Mouse (Mus musculus): ENCODE measurements around the gene Sec14l4. TPM values are rescaled to one million over a fixed set of nuclear protein-coding genes. Genes with fewer than 3 reads are reported as not detected.

Sec14l4 gene
- total RNA-seq, 2 experiments from 2014 or later: 0.55 TPM; not detected in 1

GRCm38 (mm10) chr11:4027066-4027465, 4.2 kb upstream of the Sec14l4 start:
- no peak for DNase-seq (ENCODE audit: low spot score in 2 of 2)

DNA sequence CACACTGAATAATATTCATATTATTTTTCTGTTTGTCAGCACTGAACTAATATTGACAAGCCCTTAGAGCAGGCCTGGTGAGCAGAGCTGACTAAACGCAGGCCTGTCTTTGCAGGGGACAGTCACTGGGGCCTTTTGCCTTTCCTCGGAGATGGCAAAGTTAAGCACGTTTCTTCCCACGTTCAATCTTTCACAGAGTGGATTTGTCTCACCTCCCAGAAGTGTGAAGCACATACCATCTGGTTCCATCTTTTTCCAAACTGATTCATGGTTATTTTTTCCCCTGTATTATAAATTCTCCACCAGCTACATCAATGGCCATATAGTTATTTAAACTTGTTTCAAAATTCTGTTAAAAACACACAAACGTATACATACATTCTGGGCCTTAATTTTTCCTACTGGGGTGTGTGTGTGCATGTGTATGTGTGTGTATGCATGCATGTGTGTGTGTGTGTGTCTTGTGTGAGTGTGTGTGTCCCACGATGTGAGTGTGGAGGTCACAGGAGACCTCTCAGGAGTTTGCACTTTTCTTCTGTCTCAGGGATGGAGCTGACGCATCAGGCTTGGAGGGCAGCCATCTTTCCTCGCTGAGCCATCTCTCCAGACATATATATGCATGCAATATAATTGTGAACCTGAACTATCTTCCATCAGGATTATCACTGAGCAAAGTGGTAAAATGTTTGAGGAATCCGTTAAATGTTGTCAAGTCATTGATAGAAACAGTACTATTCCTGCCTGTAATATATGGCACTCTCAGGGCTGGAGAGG, 3.5 kb upstream of the Sec14l4 start:
- DNase-seq (ENCODE audit: low spot score in 2 of 2): peak in 1 of 2 experiments; percentile 26

- no peak for DNase-seq (ENCODE audit: low spot score in 2 of 2)
These were observed 1.9 kb upstream of the Sec14l4 start for GRCm38 (mm10) chr11:4029343-4029742.

GRCm38 (mm10) chr11:4031961-4032360, 699 bp downstream of the Sec14l4 start:
- DNase-seq (ENCODE audit: low spot score in 2 of 2): no peak

DNA sequence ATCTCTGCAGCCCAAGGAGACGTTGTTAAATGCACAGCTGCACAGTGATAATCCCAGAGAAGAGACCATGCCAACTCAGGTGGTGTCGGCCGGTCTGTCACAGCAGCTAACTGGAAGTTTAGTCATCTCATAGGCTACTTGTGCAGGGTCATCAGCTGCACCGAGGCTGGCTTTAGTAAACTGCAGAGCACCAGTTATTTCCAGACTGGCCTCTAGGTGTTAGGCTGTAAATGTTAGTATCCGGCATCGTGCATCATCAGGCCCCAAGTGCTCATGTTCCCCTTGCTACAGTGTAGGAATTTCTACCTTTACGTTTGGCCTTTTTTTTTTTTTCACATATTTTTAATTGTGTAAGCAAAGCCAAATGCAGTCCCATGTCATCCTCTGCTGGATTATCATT, 2.2 kb downstream of the Sec14l4 start:
- DNase-seq (ENCODE audit: low spot score in 2 of 2): no peak

DNA sequence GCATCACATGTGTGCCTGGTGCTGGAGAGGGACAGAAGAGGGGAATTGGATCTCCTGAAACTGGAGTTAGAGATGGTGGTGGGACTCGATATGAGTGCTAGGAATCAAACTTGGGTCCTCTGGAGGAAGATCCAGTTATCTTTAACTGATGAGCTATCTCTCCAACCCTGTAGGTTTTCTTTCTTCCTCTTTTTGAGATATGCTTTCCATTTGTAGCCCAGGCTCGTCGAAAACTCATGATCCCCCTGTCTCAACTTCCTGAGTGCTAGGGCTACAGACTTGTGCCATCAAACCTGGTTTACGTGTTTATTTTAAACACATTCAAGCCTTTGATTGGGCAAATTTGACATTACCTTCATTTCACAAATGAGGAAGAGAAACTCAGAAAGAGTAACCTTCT, 2.9 kb downstream of the Sec14l4 start:
- no peak for DNase-seq (ENCODE audit: low spot score in 2 of 2)

DNA sequence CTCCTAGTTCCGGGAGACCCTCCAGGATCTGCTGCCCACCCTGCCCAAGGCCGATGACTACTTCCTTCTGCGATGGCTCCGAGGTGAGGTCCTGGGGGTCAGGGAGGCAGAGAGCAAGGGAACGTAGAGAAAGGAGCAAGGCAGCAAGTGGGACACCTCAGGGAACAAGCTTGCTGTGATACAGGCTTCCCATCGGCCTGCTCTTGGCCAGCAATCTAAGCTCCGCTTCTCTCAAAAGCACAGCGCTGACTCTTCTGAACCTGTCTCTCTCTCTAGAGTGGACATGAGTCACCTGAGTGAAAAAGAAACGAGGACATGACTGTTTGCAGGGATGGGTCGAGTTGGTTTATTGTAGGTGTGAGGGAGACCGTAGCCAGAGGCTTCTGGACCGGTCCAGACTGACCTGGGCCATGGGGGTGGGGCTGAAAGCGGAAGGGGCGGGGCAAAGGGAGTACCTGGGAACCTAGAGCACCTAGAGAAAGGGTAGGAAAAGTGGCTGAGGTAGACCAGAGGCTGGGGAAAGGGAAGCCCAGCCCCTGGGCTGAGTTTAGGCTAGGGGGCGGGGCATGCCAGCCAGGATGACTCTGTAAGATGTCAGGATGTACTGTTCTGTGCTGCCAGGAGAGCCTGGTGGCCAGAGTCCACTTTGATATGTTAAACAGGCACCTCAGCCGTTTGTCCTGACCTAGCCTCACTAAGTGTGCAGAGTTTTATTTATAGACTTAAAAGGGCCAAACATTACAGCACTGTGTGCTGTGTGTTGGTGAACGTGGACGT, 4.0 kb downstream of the Sec14l4 start:
- no peak for DNase-seq (ENCODE audit: low spot score in 2 of 2)

- DNase-seq (ENCODE audit: low spot score in 2 of 2): no peak
These were observed 4.7 kb downstream of the Sec14l4 start for GRCm38 (mm10) chr11:4035916-4036315.

DNA sequence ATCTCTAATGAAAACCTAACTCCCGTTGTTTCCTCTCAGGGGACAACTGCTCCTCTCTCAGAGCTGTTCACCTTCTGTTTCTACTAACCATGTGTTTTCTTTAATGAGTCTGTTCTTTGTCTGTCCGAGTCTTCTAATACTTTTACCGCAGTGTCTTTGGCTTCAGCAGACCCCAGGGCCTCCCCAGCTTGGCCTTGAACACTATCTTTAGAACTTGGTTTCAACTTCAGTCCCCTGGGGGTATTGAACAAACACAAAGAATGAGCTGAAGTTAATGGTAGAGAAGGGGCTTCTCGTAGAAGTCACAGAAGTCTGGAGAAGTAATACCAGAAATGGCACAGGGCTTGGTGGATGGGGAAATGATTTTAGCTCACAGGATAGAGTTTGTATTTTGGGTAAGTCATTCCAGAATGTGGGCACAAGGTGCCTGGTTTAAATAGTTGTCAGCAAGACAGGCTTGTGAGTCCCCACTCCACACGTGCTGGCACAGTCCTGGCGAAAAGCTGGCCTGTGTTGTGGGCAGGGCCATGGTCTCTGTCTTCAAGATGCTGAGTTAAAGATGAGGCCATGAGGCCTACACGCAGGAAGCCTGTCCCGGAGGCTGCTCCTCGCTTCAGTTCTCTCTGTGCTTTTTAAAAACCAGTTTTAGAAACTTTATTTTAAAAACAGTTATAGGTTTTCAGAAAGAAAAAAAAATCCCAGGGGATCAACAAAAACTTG, 5.3 kb downstream of the Sec14l4 start:
- no peak for DNase-seq (ENCODE audit: low spot score in 2 of 2)

DNA sequence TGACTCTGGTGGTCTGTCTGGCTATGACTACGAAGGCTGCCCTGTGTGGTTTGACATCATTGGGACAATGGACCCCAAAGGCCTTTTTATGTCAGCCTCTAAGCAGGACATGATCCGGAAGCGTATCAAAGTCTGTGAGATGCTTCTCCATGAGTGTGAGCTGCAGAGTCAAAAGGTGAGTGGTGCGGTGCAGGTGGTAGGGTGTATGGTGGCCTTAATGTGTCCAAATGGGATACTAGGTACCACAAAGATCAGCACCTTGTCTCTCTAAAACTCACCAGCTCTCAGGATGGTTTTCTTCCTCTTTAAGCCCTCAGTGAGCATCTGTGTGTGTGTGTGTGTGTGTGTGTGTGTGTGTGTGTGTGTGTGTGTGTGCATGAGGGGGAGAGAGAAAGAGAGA, 8.7 kb downstream of the Sec14l4 start:
- DNase-seq (ENCODE audit: low spot score in 2 of 2): no peak

DNA sequence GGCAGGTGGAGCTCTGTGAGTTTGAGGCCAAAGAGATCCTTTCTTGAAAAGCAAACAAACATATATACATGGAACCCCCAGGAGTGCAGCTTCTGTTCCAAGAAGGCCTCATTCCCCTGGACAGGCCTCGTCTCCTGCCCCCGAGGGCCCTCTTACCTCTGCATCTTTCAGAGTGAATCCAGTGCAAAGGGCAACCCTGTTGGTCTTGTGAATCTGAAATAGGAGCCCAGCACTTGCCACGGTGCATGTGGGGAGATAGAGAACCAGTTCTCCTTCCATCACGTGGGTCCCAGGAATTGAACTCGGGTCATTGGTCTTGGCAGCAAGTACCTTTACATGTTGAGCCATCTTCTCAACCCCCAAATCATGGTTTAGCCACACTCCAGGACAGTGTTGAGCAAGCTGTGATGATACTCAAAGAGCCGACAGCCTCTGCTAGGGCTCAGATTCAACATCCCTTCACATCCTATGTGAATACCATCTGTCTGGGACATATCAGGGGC, 9.9 kb downstream of the Sec14l4 start:
- DNase-seq (ENCODE audit: low spot score in 2 of 2): no peak

GRCm38 (mm10) chr11:4043081-4043480, 11.8 kb downstream of the Sec14l4 start:
- no peak for DNase-seq (ENCODE audit: low spot score in 2 of 2)

- no peak for DNase-seq (ENCODE audit: low spot score in 2 of 2)
These were observed 15.3 kb downstream of the Sec14l4 start for GRCm38 (mm10) chr11:4046526-4046925.

GRCm38 (mm10) chr11:4047766-4048165, 16.5 kb downstream of the Sec14l4 start:
- DNase-seq (ENCODE audit: low spot score in 2 of 2): no peak

- DNase-seq (ENCODE audit: low spot score in 2 of 2): no peak
These were observed 17.2 kb downstream of the Sec14l4 start for GRCm38 (mm10) chr11:4048438-4048837.

DNA sequence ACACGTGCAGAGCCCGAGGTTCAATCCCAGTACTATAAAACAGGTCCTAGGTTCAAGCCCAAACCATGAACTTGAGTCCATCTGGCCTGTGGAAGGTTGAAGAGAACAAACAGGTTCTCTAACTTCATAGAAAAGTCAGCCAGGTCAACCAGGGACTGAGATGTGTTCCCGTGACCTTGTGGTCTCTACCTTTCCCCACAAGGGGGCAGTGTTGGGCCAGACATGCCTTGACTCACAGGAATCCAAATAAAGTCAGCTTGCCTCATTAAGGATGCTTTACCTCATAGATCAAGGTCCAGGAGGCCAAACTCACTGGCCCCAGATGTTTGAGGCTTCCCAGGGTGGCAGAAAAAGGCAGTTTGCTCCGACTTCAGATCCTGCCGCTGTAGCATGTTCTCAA, 22.3 kb downstream of the Sec14l4 start:
- peak; percentile 70 to 77 for DNase-seq (ENCODE audit: low spot score in 2 of 2)

- no peak for DNase-seq (ENCODE audit: low spot score in 2 of 2)
These were observed 29.8 kb downstream of the Sec14l4 start for GRCm38 (mm10) chr11:4060866-4061575.

GRCm38 (mm10) chr11:4062523-4062922, 31.3 kb downstream of the Sec14l4 start:
- DNase-seq (ENCODE audit: low spot score in 2 of 2): no peak

DNA sequence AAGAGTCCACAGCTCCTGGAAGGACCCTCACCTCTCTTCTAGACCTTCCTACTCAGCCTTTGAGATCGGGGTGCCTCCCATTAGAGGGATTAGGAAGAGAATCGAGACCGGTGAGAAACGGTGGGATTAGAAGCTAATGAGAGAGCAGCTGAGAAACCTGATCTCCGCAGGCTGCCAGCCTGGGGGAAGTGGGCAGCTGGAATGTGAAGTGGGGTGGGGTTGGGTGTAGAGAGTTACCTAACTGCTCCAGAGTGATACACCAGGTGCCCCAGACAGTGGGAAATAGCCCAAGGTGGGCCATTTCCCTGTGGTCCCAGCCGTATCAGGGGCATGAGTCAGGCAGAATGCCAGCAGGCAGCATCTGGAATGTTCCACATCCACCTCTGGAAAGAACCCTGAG, 31.7 kb downstream of the Sec14l4 start:
- DNase-seq (ENCODE audit: low spot score in 2 of 2): no peak

- no peak for DNase-seq (ENCODE audit: low spot score in 2 of 2)
These were observed 33.4 kb downstream of the Sec14l4 start, which contains the start of gene Sec14l3 for GRCm38 (mm10) chr11:4064627-4065122. Sec14l3 (plus strand) TSS chr11:4064841.

DNA sequence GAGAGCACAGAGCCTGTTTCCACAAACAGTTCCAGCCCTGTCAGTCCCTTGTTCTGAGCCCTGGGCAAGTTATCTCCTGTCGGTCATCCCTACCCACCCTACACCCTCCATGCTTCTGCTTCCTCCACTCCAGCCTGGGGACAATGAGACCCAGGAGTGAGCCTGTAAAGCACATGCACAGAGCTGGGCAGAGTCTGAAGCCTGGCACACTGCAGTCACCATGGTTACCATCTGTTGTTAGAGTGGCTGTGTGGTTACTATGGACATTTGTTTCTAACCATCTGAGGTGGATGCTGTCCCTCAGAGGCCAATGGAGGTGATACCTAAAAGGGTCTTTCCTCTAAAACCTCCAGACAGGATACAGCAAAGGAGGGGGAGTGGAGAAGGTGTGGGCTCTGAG, 38.4 kb downstream of the Sec14l4 start:
- DNase-seq (ENCODE audit: low spot score in 2 of 2): peak in 1 of 2 experiments; percentile 58

All from layer of hippocampus, postnatal 14 days (tissue).